Mouse (Mus musculus) Patski (cell line): ENCODE data around the gene Trim12c. TPM values are rescaled to one million over a fixed set of nuclear protein-coding genes. Genes with fewer than 3 reads are reported as not detected.
"Not testable (repeated sequence)": the region's sequence is repeated elsewhere in the genome, so short reads cannot be mapped to it uniquely, and the experiment has no call there.

Source experiments
- ATAC-seq: fragments of 100-300 bp; one replicate; pipeline ENCODE4 v1.8.0; 2021
- CTCF ChIA-PET: fragments of 350-600 bp; sonication (Branson Sonifier 250); formaldehyde crosslinking; loops from one replicate; lab custom pipeline; 2022; ENCODE audit warnings: inconsistent platforms; lab: Charles Lee
- POLR2A ChIA-PET: fragments of 350-600 bp; sonication (Branson Sonifier 250); formaldehyde crosslinking; loops from one replicate; lab custom pipeline; 2022; ENCODE audit warnings: antibody characterized with exemption, inconsistent platforms; lab: Charles Lee
- DNase-seq: peaks from one replicate; pipeline ENCODE4 v3.0.0-alpha.2; 2011; ENCODE audit warnings: low read depth, low spot score
- H3K27me3 ChIP-seq: fragments of 371-371 bp; one replicate; pipeline ENCODE4 v1.5.1; 2021
- CTCF ChIP-seq: fragments of 100-300 bp; IDR thresholded peaks from one replicate; pipeline ENCODE4 v1.5.1; 2021
- in situ Hi-C: fragments of 300-500 bp; cut with MboI; formaldehyde crosslinking; loops from 3 replicates; pipeline ENCODE4 v1.11.1; 2018; ENCODE audit warnings: low pct_unique_long_range_greater_than_20kb, mixed read lengths
- polyA plus RNA-seq: library from polyadenylated mRNA; unstranded; gene quantifications from one replicate; pipeline ENCODE4 v1.2.3, GENCODE M21; 2021

Gene Trim12c
- polyA plus RNA-seq: 12.2 TPM

DNA sequence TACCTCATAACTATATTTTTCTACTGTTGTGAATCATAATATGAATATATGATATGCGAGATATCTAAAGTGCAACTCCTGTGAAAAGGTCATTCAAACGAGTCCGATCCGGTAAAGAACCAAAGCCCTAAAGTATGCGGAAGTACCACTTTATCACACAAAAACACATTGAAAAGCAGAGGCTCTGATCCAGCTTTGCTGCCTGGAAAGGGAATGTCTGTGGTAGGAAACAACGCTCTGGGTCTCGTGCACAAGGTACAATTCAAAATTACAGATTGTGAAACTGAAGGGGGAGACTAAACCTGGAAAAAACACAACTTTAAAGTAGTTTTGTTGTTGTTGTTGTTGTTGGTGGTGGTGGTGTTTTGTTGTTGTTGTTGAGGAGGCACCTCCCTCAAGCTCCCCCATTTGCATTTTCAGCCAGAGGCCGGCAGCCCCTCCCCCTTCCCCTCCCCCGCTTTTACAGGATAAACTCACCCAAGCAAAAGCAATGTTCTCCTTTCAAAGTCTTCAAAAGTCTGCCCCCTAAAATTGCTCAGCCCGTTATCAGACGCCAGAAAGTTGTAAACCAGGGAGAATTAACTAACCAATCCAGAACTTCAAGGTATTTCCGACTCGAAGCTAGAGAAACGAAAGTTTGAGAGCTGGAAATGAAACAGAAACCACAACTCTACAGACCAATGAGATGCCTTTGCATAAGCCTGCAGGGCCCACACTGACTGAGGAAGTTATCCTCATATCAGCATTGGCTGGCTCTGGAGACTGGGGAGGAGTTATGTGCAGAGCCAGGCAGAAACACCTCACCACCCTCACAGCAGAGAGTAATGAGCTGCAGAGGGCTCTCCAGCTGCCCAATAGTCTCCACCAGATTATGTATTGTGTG lies at the start of gene Trim12c:
Gene Trim12c (minus strand): TSS at position 646 of the 883 bp plus-strand sequence.
- TF ChIP-seq CTCF: no peak
- ATAC-seq (peak; percentile 100), DNase-seq (peak; percentile 38)
- no peaks in the 10 kb centered on the region for H3K27me3 ChIP-seq
- in situ Hi-C loops: no loop called here
- ChIA-PET CTCF (interaction anchor here (0.9 kb wide), 1 partner anchor 16 kb away, joined by 3 read pairs; no protein-coding TSS in a partner anchor), POLR2A (no interaction called here)

DNA sequence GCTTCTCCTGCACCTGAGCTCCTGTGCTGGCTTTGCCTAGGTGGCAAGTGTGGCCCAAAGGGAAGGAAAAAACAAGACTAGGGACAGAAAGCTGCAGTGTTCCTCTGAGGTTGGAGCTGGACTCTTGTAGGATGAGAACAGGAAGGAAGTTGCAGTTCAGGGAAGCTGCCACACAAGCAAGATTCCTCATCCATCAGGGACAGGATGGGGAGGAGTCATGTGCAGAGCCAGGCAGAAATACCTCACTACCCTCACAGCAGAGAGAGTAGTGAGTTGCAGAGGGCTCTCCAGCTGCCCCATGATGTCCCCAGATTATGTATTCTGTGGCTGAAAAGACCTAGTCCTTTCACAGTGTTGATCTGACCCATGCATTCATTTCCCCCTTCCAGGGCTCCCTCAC lies 48.0 kb upstream of the Trim12c start:
- no peak for TF ChIP-seq CTCF
- no peaks in the 10 kb centered on the region for H3K27me3 ChIP-seq
- DNase-seq (no peak), ATAC-seq (no peak)
- ChIA-PET CTCF (no interaction called here), POLR2A (no interaction called here)
- in situ Hi-C loops: no loop called here

DNA sequence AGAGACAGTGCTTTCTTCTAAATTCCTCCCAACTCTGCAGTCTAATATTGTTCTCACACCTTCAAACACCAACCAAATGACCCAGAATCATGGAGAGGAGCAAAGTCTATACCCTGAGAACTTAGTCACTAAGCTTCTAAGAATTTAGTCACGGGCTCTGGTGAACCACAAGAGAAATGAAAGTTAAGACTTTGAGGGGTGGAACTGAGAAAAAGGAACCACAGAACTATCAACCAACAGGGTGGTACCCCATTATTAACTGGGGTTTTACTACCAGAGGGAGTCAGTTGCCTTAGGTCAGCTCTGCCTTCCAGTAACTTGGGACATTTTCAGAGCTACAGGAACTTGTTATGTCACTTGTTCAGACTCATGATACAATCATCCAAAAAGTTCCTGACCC lies 47.5 kb upstream of the Trim12c start, which contains the start of gene Trim30c:
Gene Trim30c (minus strand): TSS at position 140 of the 400 bp plus-strand sequence.
- ATAC-seq (no peak), DNase-seq (no peak)
- no peak for TF ChIP-seq CTCF
- no peaks in the 10 kb centered on the region for H3K27me3 ChIP-seq
- POLR2A ChIA-PET: no interaction called here
- in situ Hi-C loops: no loop called here
- CTCF ChIA-PET: no interaction called here

DNA sequence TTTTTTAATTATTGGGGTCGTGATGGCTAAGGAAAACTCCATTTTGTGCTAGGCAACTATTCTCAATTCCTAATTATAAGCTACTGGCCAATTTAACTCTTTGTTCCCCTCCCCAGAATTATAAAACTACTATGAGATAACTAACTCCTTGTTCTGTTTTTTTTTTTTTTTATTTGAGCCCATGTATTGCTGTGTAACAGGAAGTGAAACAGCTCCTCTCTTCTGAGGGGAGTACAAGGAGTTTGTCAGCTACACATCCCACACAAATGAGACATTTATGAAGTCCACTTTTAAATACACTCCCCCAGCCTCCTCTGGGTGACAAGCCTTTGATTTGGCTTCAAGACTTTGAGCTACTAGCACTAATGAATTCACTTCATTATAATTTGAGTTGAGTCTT lies 45.3 kb upstream of the Trim12c start:
- POLR2A ChIA-PET: no interaction called here
- no peak for ATAC-seq

DNA sequence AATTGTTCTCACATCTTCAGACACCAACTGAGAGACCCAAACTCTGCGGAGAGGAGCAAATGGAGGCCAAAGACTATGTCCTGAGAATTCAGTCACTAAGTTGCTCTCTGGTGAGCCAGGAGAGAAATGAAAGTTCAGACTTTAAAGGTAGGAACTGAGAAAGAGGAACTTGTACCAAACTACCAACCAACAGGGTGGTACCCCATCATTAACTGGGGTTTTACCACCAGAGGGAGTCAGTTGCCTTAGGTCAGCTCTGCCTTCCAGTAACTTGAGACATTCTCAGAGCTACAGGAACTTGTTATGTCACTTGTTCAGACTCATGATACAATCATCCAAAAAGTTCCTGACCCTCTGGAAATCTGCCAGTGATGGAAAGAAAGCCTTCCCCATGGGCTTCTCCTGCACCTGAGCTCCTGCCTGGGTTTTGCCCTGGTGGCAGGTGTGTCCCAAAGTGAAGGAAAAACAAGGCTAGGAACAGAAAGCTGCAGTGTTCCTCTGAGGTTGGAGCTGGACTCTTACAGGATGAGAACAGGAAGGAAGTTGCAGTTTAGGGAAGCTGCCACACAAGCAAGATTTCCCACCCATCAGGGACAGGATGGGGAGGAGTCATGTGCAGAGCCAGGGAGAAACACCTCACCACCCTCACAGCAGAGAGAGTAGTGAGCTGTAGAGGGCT lies 16.7 kb upstream of the Trim12c start, which contains the start of gene Trim30b:
Gene Trim30b (minus strand): TSS at position 149 of the 679 bp plus-strand sequence.
- H3K27me3 ChIP-seq: no peaks in the 10 kb centered on the region
- in situ Hi-C loops: no loop called here
- CTCF ChIA-PET: no interaction called here
- DNase-seq (no peak), ATAC-seq (no peak)
- POLR2A ChIA-PET: no interaction called here
- TF ChIP-seq CTCF: peak; percentile 21

More for the DNA sequence above, 45.3 kb upstream of the Trim12c start:
- DNase-seq: no peak
- no peaks in the 10 kb centered on the region for H3K27me3 ChIP-seq
- TF ChIP-seq CTCF: no peak
- in situ Hi-C loops: no loop called here
- CTCF ChIA-PET: no interaction called here

DNA sequence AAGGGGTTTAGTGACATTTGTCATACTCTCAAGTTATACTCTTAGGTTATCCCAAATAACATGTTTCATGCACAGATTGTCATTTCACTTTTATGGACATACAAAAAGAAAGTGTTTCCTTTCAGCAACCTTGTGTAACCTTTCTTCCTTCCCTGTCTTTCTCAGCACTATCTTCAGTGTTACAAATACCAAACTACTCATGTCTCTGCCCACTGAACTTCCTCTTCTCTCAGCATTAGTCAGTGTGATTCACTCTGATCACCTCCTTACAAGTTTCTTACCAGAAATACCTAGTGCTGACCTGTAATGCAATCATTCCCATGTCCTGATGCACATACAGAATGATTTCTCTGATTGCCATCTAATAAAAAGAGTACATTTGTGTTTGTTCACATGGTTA lies 13.2 kb upstream of the Trim12c start:
- CTCF ChIA-PET: interaction anchor here (1.3 kb wide), 2 partner anchors 13 to 63 kb away, joined by 4 read pairs; no protein-coding TSS in a partner anchor

DNA sequence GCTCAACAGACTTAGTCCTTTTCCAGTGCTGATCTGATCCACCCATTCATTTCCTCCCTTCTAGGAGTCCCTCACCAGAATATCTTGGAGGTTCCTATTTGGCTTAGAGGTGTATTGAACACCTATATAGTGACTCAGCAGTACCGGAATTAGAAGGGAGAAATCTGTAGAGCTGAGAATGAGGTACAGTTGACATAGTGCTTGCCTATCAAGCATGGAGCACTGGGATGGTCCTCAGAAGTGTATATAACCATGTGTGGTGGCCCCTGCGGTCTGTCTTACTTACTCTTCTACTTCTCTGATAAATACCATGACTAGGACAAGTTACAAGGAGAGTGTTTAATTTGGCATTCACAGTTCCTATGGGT lies 422 bp upstream of the Trim12c start:
- ChIA-PET POLR2A (no interaction called here), CTCF (no interaction called here)
- no peak for TF ChIP-seq CTCF
- ATAC-seq (peak; percentile 40), DNase-seq (no peak)
- H3K27me3 ChIP-seq: no peaks in the 10 kb centered on the region
- in situ Hi-C loops: no loop called here

More for the DNA sequence above, 13.2 kb upstream of the Trim12c start:
- POLR2A ChIA-PET: no interaction called here
- no peak for TF ChIP-seq CTCF
- DNase-seq: no peak
- H3K27me3 ChIP-seq: no peaks in the 10 kb centered on the region
- no peak for ATAC-seq
- in situ Hi-C loops: no loop called here

DNA sequence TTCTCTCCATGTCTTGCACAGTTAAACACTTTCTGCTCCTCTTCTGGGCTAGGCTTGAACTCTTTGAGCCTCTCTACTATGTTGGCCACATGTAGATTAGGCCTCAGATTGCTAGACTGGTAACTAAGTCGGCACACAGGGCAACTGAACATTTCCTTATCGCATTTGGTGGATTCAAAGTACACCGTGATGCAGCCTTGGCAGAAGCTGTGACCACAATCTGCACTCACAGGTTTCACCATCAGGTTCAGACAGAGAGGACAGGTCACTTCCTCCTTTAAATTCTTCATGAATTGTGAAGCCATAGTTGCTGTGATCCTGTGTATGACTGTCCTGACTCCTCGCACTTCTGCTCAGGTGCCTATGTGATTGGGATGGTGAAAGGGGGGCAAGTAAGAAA lies 5.1 kb downstream of the Trim12c start:
- DNase-seq, CTCF ChIA-PET, in situ Hi-C loops, H3K27me3 ChIP-seq, ATAC-seq, POLR2A ChIA-PET: not testable (repeated sequence)

DNA sequence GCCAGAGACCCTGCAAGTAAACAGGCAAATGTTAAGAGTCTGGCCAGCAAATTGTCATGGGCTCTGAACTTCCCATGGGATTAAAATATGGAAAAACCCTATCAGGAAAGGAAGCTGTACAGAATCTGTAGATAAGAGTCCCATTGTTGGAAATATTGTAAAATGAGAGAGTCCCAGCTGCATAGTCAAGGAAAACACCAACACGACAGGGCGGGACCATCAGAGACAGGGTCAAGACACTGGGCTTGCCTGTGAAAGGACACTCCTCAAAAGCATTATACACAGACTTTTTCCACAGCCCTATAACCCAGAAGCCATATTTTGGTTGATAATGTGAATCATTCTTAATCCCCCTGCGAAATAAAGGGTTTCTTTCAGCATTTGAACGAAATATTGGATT lies 12.4 kb downstream of the Trim12c start:
- CTCF ChIA-PET, ATAC-seq, H3K27me3 ChIP-seq, POLR2A ChIA-PET, in situ Hi-C loops, DNase-seq: not testable (repeated sequence)

DNA sequence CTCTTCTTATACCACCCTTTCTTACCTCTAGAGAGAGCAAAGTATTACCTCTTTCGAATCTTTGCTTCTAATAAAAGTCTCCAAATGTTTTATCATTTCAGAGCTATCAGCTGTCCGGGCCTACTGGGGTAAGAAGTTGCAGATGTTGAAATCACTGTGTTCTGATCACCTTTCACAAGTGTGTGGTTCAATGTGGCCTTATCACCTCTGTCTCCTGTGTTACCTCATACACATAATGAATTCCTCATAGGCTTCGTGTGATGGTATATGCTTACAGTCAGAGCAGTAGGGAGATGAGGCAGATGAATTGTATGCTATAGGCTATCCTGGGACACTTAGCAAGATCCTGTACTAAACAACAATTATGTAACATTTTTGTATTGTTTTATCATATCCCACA lies 17.6 kb downstream of the Trim12c start:
- in situ Hi-C loops: not testable (repeated sequence)

DNA sequence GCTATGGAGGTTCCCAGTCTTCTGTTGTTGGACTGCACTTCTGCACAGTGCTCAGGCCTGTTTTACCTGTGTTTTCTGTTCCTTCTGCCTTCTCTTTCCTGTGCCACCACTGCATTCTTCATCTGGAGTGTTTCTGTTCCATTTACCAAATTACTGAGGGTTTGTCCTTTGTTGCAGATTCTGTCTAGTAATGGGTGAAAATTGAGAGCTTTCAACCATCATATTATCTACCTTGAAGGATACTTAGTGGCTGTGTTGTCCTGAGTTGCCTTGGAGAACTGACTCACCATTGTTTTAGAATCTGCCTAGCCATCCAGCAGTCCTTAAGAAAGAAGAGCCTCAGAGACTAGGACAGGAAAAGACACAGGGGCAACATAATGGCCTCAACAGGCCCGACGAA lies 24.0 kb downstream of the Trim12c start, which contains the start of gene Trim34b:
Gene Trim34b (plus strand): TSS at position 301 of the 400 bp plus-strand sequence.
- POLR2A ChIA-PET, DNase-seq, H3K27me3 ChIP-seq, CTCF ChIA-PET, ATAC-seq, in situ Hi-C loops: not testable (repeated sequence)

More for the DNA sequence above, 17.6 kb downstream of the Trim12c start:
- ATAC-seq, H3K27me3 ChIP-seq, DNase-seq, POLR2A ChIA-PET, CTCF ChIA-PET: not testable (repeated sequence)
